Mouse (Mus musculus): ENCODE measurements around the gene Ufd1.

DNA sequence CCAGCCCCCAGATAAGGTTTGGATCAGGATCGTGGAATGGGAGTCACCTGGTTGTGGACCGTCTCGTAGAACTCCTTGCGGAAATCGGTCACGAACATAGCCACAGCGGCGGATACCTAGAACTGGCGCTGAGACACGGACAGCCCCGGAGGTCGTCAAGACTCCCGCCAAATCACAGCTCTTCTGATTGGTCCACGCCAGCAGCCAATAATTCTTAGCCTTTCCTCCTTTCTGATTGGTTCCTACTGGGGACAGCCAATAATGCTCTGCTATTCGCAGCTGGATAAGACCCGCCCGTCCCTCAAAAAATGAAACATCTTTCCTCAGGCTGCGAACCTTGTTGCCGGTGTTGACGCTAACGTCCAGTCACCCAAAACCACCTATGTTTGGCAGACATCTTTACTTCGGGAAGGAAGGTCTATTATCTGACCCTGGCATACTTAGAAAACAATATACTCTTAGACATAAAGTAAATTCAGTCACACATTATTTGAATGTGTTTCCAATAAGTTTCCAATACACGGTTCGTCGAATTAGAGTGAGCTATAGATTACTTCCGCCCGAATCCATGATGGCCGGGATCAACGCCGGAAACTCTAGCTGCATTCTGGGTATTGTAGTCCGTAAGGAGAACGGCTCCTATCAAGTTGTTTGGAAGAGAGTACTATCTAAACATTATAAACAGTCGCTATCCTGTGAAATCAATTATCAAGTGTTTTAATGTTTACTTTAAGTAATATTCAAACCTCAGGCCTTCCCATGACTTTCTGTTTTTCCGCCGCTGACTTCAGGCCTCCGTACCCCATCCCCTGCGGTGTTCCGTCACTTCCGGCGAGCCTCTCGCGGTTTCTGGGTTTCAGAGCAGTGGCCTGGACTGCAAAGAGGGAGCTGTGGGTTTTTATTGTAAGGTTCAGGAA, at the start of gene Ufd1, which contains the start of gene Cdc45:
- TF ChIP-seq GATA1 (IDR thresholded peaks at IDR 0.05; ENCODE audit: borderline replicate concordance, low read length) (no peak), FLI1 (IDR thresholded peaks at IDR 0.05; ENCODE audit: low read length) (peak; percentile 35; the same call in 1 of the 2 replicates)

Measured in megakaryocyte, embryonic 14.5 days (primary cell).